Mouse (Mus musculus) CH12.LX (cell line): Measurements from ENCODE around the gene Bola3. TPM values are rescaled to one million over a fixed set of nuclear protein-coding genes. Genes with fewer than 3 reads are reported as not detected.

Experiments used
- DNase-seq: peaks from one replicate; pipeline ENCODE4 v3.0.0-alpha.2; 2013; ENCODE audit errors: extremely low read depth
- H3K27ac ChIP-seq: 2 replicates; pipeline ENCODE4 v1.5.1; 2012; ENCODE audit warnings: low read depth, mild to moderate bottlenecking, control low read depth, moderate library complexity; ENCODE audit not compliant: insufficient read depth
- H3K27me3 ChIP-seq: replicated peaks from 2 replicates; pipeline ENCODE3; 2012; ENCODE audit warnings: inconsistent platforms
- H3K36me3 ChIP-seq, 2 experiments: replicated peaks in 1 of 2; 2 replicates each; pipeline versions ENCODE3 to v1.6.1; 2012; ENCODE audit warnings: inconsistent platforms in 1 of 2, low read length in 1 of 2, mild to moderate bottlenecking in 1 of 2, mixed read lengths in 1 of 2, moderate library complexity in 1 of 2; ENCODE audit not compliant: control insufficient read depth in 1 of 2, insufficient read depth in 1 of 2
- H3K4me1 ChIP-seq, 2 experiments: 2 replicates each; pipeline ENCODE4 v1.6.1; 2012; ENCODE audit warnings: inconsistent platforms in 1 of 2, moderate library complexity in 1 of 2; ENCODE audit not compliant: insufficient read depth in 2 of 2, control insufficient read depth in 1 of 2
- H3K4me2 ChIP-seq: 2 replicates; pipeline ENCODE4 v1.6.1; 2012; ENCODE audit warnings: low read depth, mild to moderate bottlenecking, control low read depth; ENCODE audit not compliant: poor library complexity, insufficient read depth, severe bottlenecking
- H3K4me3 ChIP-seq, 3 experiments: fragments of 150-350 bp in 1 of 3; sonication (generic) in 1 of 3; replicated peaks in 1 of 3; 2 replicates each; pipeline versions ENCODE3 to v1.5.1; 2011 to 2012; ENCODE audit warnings: low read depth in 2 of 3, low read length in 2 of 3, mild to moderate bottlenecking in 2 of 3, moderate library complexity in 2 of 3, control low read depth in 1 of 3, improper control_type of control experiment in 1 of 3, inconsistent platforms in 1 of 3, mixed read lengths in 1 of 3; ENCODE audit not compliant: poor library complexity in 1 of 3
- H3K79me2 ChIP-seq: replicated peaks from 2 replicates; pipeline ENCODE4 v1.6.1; 2012; ENCODE audit warnings: mild to moderate bottlenecking, moderate library complexity; ENCODE audit not compliant: control insufficient read depth, poor library complexity, insufficient read depth, severe bottlenecking; ENCODE audit errors: extremely low read depth
- H3K9ac ChIP-seq: 2 replicates; pipeline ENCODE4 v1.6.1; 2012; ENCODE audit warnings: low read depth, mild to moderate bottlenecking, control low read depth, moderate library complexity; ENCODE audit not compliant: insufficient read depth
- H3K9me3 ChIP-seq: replicated peaks from 2 replicates; pipeline ENCODE3; 2012; ENCODE audit warnings: low read length, inconsistent platforms, mixed read lengths
- BHLHE40 ChIP-seq: IDR thresholded peaks from 2 replicates; pipeline ENCODE4 v1.6.1; 2011; ENCODE audit warnings: mild to moderate bottlenecking, low read depth, low read length, improper control_type of control experiment
- E2F4 ChIP-seq: IDR thresholded peaks from 2 replicates; pipeline ENCODE4 v1.6.1; 2011; ENCODE audit warnings: low read depth, low read length, improper control_type of control experiment; ENCODE audit not compliant: insufficient replicate concordance
- ETS1 ChIP-seq: conservative IDR thresholded peaks from 2 replicates; pipeline ENCODE4 v1.6.1; 2012; ENCODE audit warnings: low read depth, mild to moderate bottlenecking, inconsistent platforms, low read length, improper control_type of control experiment, moderate library complexity
- HCFC1 ChIP-seq: IDR thresholded peaks from 2 replicates; pipeline ENCODE4 v1.6.1; 2012; ENCODE audit warnings: low read depth, mild to moderate bottlenecking, inconsistent platforms, low read length, improper control_type of control experiment
- IRF4 ChIP-seq: IDR thresholded peaks from 2 replicates; pipeline ENCODE4 v1.6.1; 2014; ENCODE audit warnings: low read depth, mild to moderate bottlenecking, inconsistent platforms, low read length, improper control_type of control experiment
- MAX ChIP-seq: IDR thresholded peaks from 2 replicates; pipeline ENCODE4 v1.6.1; 2011; ENCODE audit warnings: low read length, improper control_type of control experiment
- POLR2AphosphoS2 ChIP-seq: IDR thresholded peaks from 2 replicates; pipeline ENCODE4 v1.6.1; 2011; ENCODE audit warnings: low read depth, low read length, improper control_type of control experiment
- RAD21 ChIP-seq: IDR thresholded peaks from 2 replicates; pipeline ENCODE4 v1.6.1; 2011; ENCODE audit warnings: low read depth, mild to moderate bottlenecking, low read length, improper control_type of control experiment, moderate library complexity
- SIN3A ChIP-seq: IDR thresholded peaks from 2 replicates; pipeline ENCODE4 v1.6.1; 2012; ENCODE audit warnings: low read length, improper control_type of control experiment, inconsistent platforms
- TBP ChIP-seq: conservative IDR thresholded peaks from 2 replicates; pipeline ENCODE4 v1.6.1; 2011; ENCODE audit warnings: low read depth, low read length, improper control_type of control experiment
- ZMIZ1 ChIP-seq: IDR thresholded peaks from 2 replicates; pipeline ENCODE4 v1.6.1; 2012; ENCODE audit warnings: low read depth, mild to moderate bottlenecking, inconsistent platforms, low read length, improper control_type of control experiment
- ZNF384 ChIP-seq: IDR thresholded peaks from 2 replicates; pipeline ENCODE4 v1.6.1; 2012; ENCODE audit warnings: low read depth, low read length, improper control_type of control experiment, inconsistent platforms
- dilution Hi-C: fragments of 300-500 bp; cut with MboI; formaldehyde crosslinking; loops from 2 replicates; pipeline ENCODE4 v1.14.3; 2020; ENCODE audit warnings: low sequenced_read_pairs; ENCODE audit not compliant: extremely low pct_unique_long_range_greater_than_20kb, extremely low pct_ligation_motif_present
- in situ Hi-C: fragments of 300-500 bp; cut with MboI; formaldehyde crosslinking; loops from 3 replicates; pipeline ENCODE4 v1.14.3; 2019; ENCODE audit warnings: low sequenced_read_pairs, low pct_ligation_motif_present, low pct_unique_long_range_greater_than_20kb, mixed read lengths
- polyA plus RNA-seq: library from polyadenylated mRNA; unstranded; fragments of >175 nt; gene quantifications from 2 replicates; pipeline ENCODE4 v1.2.1, GENCODE M21; 2012; ENCODE audit warnings: low read depth; ENCODE audit not compliant: insufficient read length
- total RNA-seq, 2 experiments: library from RNA; depleted of rRNA; stranded (reverse); fragments of 300-350 nt in 1 of 2; fragments of >200 nt in 1 of 2; gene quantifications; 2 replicates each; pipeline ENCODE4 v1.2.3; 2012 to 2014

The Bola3 gene
- total and polyA plus RNA-seq, 3 experiments: 35.3 to 223 (median 60.5) TPM

- H3K27ac ChIP-seq: no peak overlapping the region
Observed at GRCm38 (mm10) chr6:83371350-83371749, 22.4 kb downstream of the Bola3 start.

GRCm38 (mm10) chr6:83373704-83374300 is 24.9 kb downstream of the Bola3 start:
- Histone ChIP-seq H3K4me1 (no peaks in the 10 kb centered on the region), H3K36me3 (peaks cover 87 to 98% of the 10 kb centered on the region in 2 experiments), H3K4me3 (no peak overlapping the region), H3K4me2 (no peak overlapping the region), H3K27ac (no peak overlapping the region), H3K79me2 (no peaks in the 10 kb centered on the region), H3K9me3 (no peaks in the 10 kb centered on the region), H3K27me3 (no peaks in the 10 kb centered on the region), H3K9ac (no peak overlapping the region)
- DNase-seq: no peak
- TF ChIP-seq ZMIZ1: no peak
- no peak for TF ChIP-seq ETS1
- TF ChIP-seq RAD21: no peak
- no peak for TF ChIP-seq HCFC1
- TF ChIP-seq POLR2AphosphoS2: no peak
- dilution Hi-C loops (no loop called here), in situ Hi-C loops (loop anchor here (25.0 kb wide), 1 partner anchor 288 kb away; the partner anchor contains the start of gene Clec4f)

More at GRCm38 (mm10) chr6:83371350-83371749, 22.4 kb downstream of the Bola3 start:
- TF ChIP-seq BHLHE40 (no peak), MAX (no peak), SIN3A (no peak), TBP (no peak), E2F4 (no peak)
- Histone ChIP-seq H3K9me3 (no peaks in the 10 kb centered on the region), H3K4me2 (no peak overlapping the region), H3K4me1 (no peaks in the 10 kb centered on the region), H3K36me3 (peaks cover 82 to 96% of the 10 kb centered on the region in 2 experiments), H3K79me2 (no peaks in the 10 kb centered on the region), H3K9ac (no peak overlapping the region), H3K27me3 (no peaks in the 10 kb centered on the region), H3K4me3 (no peak overlapping the region)
- no peak for DNase-seq
- in situ Hi-C loops: loop anchor here (25.0 kb wide), 1 partner anchor 291 kb away; the partner anchor contains the start of gene Clec4f
- dilution Hi-C loops: no loop called here

GRCm38 (mm10) chr6:83381510-83382491 is 32.9 kb downstream of the Bola3 start:
- H3K36me3 ChIP-seq: peaks cover 59 to 95% of the 10 kb centered on the region in 2 experiments
- no peak for TF ChIP-seq IRF4
- TF ChIP-seq ZNF384: peak; percentile 58
- TF ChIP-seq, all 38 proteins: peak for 1
- Histone ChIP-seq H3K4me3 (no peak overlapping the region), H3K79me2 (no peaks in the 10 kb centered on the region), H3K4me1 (peaks cover 0 to 12% of the 10 kb centered on the region in 2 experiments; a peak in 2 of 4 replicates), H3K9ac (no peak overlapping the region), H3K27me3 (no peaks in the 10 kb centered on the region), H3K4me2 (no peak overlapping the region), H3K27ac (no peak overlapping the region), H3K9me3 (peaks cover 6% of the 10 kb centered on the region)
- peak; percentile 19 for DNase-seq
- in situ Hi-C loops: no loop called here
- dilution Hi-C loops: no loop called here
